8 mouse cellular contexts compared by ENCODE assay signal in genomic region chr6:47877461-47878132, GRCm38 (mm10). TPM values are rescaled to one million over a fixed set of nuclear protein-coding genes. Genes with fewer than 3 reads are reported as not detected.
A peak's percentile ranks its signal among the peaks of the same experiment; 100 is the strongest.
DNase-seq lines count a peak whose midpoint lies in the region; TF ChIP-seq lines count a peak whose summit lies in the region.

No protein-coding gene starts in this region.

- peak overlapping the region; percentile 96 for H3K27ac ChIP-seq in gastrocnemius, adult 2 months

- peaks cover 24% of the 10 kb centered on the region for H3K4me1 ChIP-seq in megakaryocyte, embryonic 14.5 days

- DNase-seq in WW6 (ENCODE audit: low read depth, low spot score): peak; percentile 76
- DNase-seq in cerebellum, postnatal 4 days (ENCODE audit: low spot score in 2 of 2): peak; percentile 79 to 89
- peak; percentile 95 for DNase-seq in gastrocnemius, adult 2 months
- peak; percentile 42 for DNase-seq in hindlimb bud, embryonic 11.5 days (ENCODE audit: extremely low spot score, low read depth, low spot score)
- DNase-seq in left cerebral cortex, adult 8-10 months (ENCODE audit: low spot score in 2 of 2): peak; percentile 83 to 86
- DNase-seq in right cerebral cortex, postnatal 10 days (ENCODE audit: low spot score in 2 of 2): peak; percentile 94 to 95
- peak; percentile 82 for DNase-seq in urinary bladder, postnatal 25 days (ENCODE audit: low spot score)

- peak; percentile 85 for TF ChIP-seq CTCF in gastrocnemius, adult 2 months (IDR thresholded peaks at IDR 0.05)

- H3K9me3 ChIP-seq in megakaryocyte, embryonic 14.5 days: no peaks in the 10 kb centered on the region

- peaks cover 30% of the 10 kb centered on the region for H3K36me3 ChIP-seq in megakaryocyte, embryonic 14.5 days (replicated peaks; ENCODE audit: low read length)

- H3K27me3 ChIP-seq in megakaryocyte, embryonic 14.5 days (replicated peaks): no peaks in the 10 kb centered on the region

- H3K4me3 ChIP-seq in gastrocnemius, adult 2 months: peak overlapping the region; percentile 94
- peak overlapping the region; percentile 96 for H3K4me3 ChIP-seq in megakaryocyte, embryonic 14.5 days (replicated peaks)

- intact Hi-C loops in gastrocnemius, adult 2 months (cut with DNase I): loop anchor here (5.0 to 10.0 kb wide), 2 partner anchors 40 to 137 kb away; partner anchors contain the start of gene Zfp398

RNA-seq across cellular contexts. Expression of gene Zfp282, which starts 0.6 kb away (rescaled TPM):
- 1 to 10 TPM; 6.1 to 6.6 TPM for total RNA-seq in gastrocnemius, adult 2 months (2021)
- total RNA-seq in left cerebral cortex, adult 8-10 months (2022): 10 to 100 TPM; 11.0 to 13.4 (median 11.8) TPM
- polyA plus RNA-seq in megakaryocyte, embryonic 14.5 days (2012; ENCODE audit: insufficient read depth, low replicate concordance): 6.7 and 17.1 TPM in 2 replicates

RNA-seq across cellular contexts. Expression of gene Zfp398, which starts 42.1 kb away (rescaled TPM):
- total RNA-seq in gastrocnemius, adult 2 months (2021): 1 to 10 TPM; 5.7 to 6.5 TPM
- 10 to 100 TPM; 19.2 to 24.5 (median 20.1) TPM for total RNA-seq in left cerebral cortex, adult 8-10 months (2022)
- 0.58 and 1.5 TPM in 2 replicates for polyA plus RNA-seq in megakaryocyte, embryonic 14.5 days (2012; ENCODE audit: insufficient read depth, low replicate concordance)

RNA-seq across cellular contexts. Expression of gene Zfp212, which starts 42.7 kb away (rescaled TPM):
- 1 to 10 TPM; 7.8 to 10.0 TPM for total RNA-seq in gastrocnemius, adult 2 months (2021)
- 10 to 100 TPM; 17.5 to 19.1 (median 18.2) TPM for total RNA-seq in left cerebral cortex, adult 8-10 months (2022)
- 5.4 and 5.7 TPM in 2 replicates for polyA plus RNA-seq in megakaryocyte, embryonic 14.5 days (2012; ENCODE audit: insufficient read depth, low replicate concordance)

RNA-seq across cellular contexts. Expression of gene Zfp786, which starts 46.9 kb away (rescaled TPM):
- total RNA-seq in gastrocnemius, adult 2 months (2021): 1 to 10 TPM in 1 of 2 experiments, under 1 TPM in 1; 0.42 to 1.2 TPM
- 1 to 10 TPM; 5.5 to 7.1 (median 6.1) TPM for total RNA-seq in left cerebral cortex, adult 8-10 months (2022)
- polyA plus RNA-seq in megakaryocyte, embryonic 14.5 days (2012; ENCODE audit: insufficient read depth, low replicate concordance): not detected in 2 replicates

Comparison
In these comparisons a context has a peak if more than half of its experiments do, and no peak if none do; other contexts are left out.
1. Peak in every context shown above with its lines: DNase-seq, H3K4me3 ChIP-seq and H3K27ac ChIP-seq.
2. DNase-seq: peak in every context shown above with its lines; median percentile 95 in gastrocnemius, adult 2 months; 94 in right cerebral cortex, postnatal 10 days; 84 in left cerebral cortex, adult 8-10 months; 84 in cerebellum, postnatal 4 days; 82 in urinary bladder, postnatal 25 days; 76 in WW6; 42 in hindlimb bud, embryonic 11.5 days.